Mouse (Mus musculus) CH12.LX (cell line): ENCODE measurements around the gene Acot13.

Source experiments
- CTCF ChIP-seq, 2 experiments: IDR thresholded peaks in 1 of 2; conservative IDR thresholded peaks in 1 of 2; 2 replicates each; pipeline ENCODE4 v1.5.1; 2011 to 2012; ENCODE audit warnings: low read depth in 2 of 2, low read length in 2 of 2, improper control_type of control experiment in 1 of 2, inconsistent platforms in 1 of 2, mild to moderate bottlenecking in 1 of 2, moderate library complexity in 1 of 2
- E2F4 ChIP-seq: IDR thresholded peaks from 2 replicates; pipeline ENCODE4 v1.6.1; 2011; ENCODE audit warnings: low read depth, low read length, improper control_type of control experiment; ENCODE audit not compliant: insufficient replicate concordance
- ELF1 ChIP-seq: IDR thresholded peaks from 2 replicates; pipeline ENCODE4 v1.6.1; 2014; ENCODE audit warnings: low read depth, mild to moderate bottlenecking, inconsistent platforms, low read length, improper control_type of control experiment
- EP300 ChIP-seq: IDR thresholded peaks from 2 replicates; pipeline ENCODE4 v1.6.1; 2011; ENCODE audit warnings: low read length, improper control_type of control experiment
- HCFC1 ChIP-seq: IDR thresholded peaks from 2 replicates; pipeline ENCODE4 v1.6.1; 2012; ENCODE audit warnings: low read depth, mild to moderate bottlenecking, inconsistent platforms, low read length, improper control_type of control experiment
- MAX ChIP-seq: IDR thresholded peaks from 2 replicates; pipeline ENCODE4 v1.6.1; 2011; ENCODE audit warnings: low read length, improper control_type of control experiment
- MAZ ChIP-seq: IDR thresholded peaks from 2 replicates; pipeline ENCODE4 v1.6.1; 2012; ENCODE audit warnings: low read depth, mild to moderate bottlenecking, inconsistent platforms, low read length, improper control_type of control experiment, moderate library complexity
- POLR2A ChIP-seq: IDR thresholded peaks from 2 replicates; pipeline ENCODE4 v1.6.1; 2011; ENCODE audit warnings: low read depth, mild to moderate bottlenecking, improper control_type of control experiment, low read length
- RAD21 ChIP-seq: IDR thresholded peaks from 2 replicates; pipeline ENCODE4 v1.6.1; 2011; ENCODE audit warnings: low read depth, mild to moderate bottlenecking, low read length, improper control_type of control experiment, moderate library complexity
- SIN3A ChIP-seq: IDR thresholded peaks from 2 replicates; pipeline ENCODE4 v1.6.1; 2012; ENCODE audit warnings: low read length, improper control_type of control experiment, inconsistent platforms
- SMC3 ChIP-seq: IDR thresholded peaks from 2 replicates; pipeline ENCODE4 v1.6.1; 2011; ENCODE audit warnings: low read depth, low read length, improper control_type of control experiment
- TCF12 ChIP-seq: IDR thresholded peaks from 2 replicates; pipeline ENCODE4 v1.6.1; 2014; ENCODE audit warnings: low read depth, mild to moderate bottlenecking, inconsistent platforms, low read length, improper control_type of control experiment
- UBTF ChIP-seq: IDR thresholded peaks from 2 replicates; pipeline ENCODE4 v1.6.1; 2012; ENCODE audit warnings: low read depth, mild to moderate bottlenecking, inconsistent platforms, low read length, improper control_type of control experiment, moderate library complexity
- ZC3H11A ChIP-seq: IDR thresholded peaks from 2 replicates; pipeline ENCODE4 v1.6.1; 2012; ENCODE audit warnings: low read depth, mild to moderate bottlenecking, inconsistent platforms, low read length, improper control_type of control experiment

DNA sequence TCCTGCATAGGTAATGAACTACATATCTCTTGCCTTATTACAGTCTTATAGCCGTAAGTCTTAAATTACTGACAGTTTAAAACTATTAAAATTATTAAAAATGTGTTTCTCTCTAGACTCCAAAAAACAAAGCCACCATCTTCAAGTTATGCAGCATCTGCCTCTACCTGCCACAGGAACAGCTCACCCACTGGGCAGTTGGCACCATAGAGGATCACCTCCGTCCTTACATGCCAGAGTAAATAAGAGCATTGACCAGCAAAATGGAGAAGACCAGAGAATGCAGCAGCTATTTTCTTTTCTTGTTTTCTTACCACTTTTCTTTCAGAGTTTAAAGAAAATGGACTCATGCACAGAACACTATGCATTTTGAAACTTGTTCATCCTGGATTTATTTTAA, 18.8 kb downstream of the Acot13 start:
- TF ChIP-seq CTCF (conservative IDR thresholded peaks at IDR 0.05 in 1 of 2, IDR thresholded peaks at IDR 0.05 in 1 of 2; ENCODE audit: low read depth in 2 of 2, low read length in 2 of 2) (no peak), ZC3H11A (no peak), EP300 (no peak), POLR2A (no peak), RAD21 (no peak), ELF1 (no peak), UBTF (no peak), HCFC1 (no peak), E2F4 (no peak), SMC3 (no peak), MAX (no peak), MAZ (no peak), TCF12 (no peak), SIN3A (no peak)
